Mouse (Mus musculus): ENCODE results near the gene Fam104a. TPM values are rescaled to one million over a fixed set of nuclear protein-coding genes. Genes with fewer than 3 reads are reported as not detected.

Gene Fam104a
- total RNA-seq, 4 experiments from 2014 or later, result 26.8 to 28.6 (median 27.6) TPM

- DNase-seq (ENCODE audit: low spot score in 2 of 2), result no peak
Measured at GRCm38 (mm10) chr11:113632303-113632702, 51.7 kb downstream of the Fam104a start.

GRCm38 (mm10) chr11:113631862-113632261 lies 52.1 kb downstream of the Fam104a start:
- no peak for DNase-seq (ENCODE audit: low spot score in 2 of 2)

- DNase-seq (ENCODE audit: low spot score in 2 of 2), result no peak
Measured at GRCm38 (mm10) chr11:113631302-113631701, 52.7 kb downstream of the Fam104a start.

GRCm38 (mm10) chr11:113630642-113631041 lies 53.3 kb downstream of the Fam104a start:
- no peak for DNase-seq (ENCODE audit: low spot score in 2 of 2)

- DNase-seq (ENCODE audit: low spot score in 2 of 2), result no peak
Measured at GRCm38 (mm10) chr11:113627785-113628184, 56.2 kb downstream of the Fam104a start.

- no peak for DNase-seq (ENCODE audit: low spot score in 2 of 2)
Measured at GRCm38 (mm10) chr11:113625437-113625836, 58.5 kb downstream of the Fam104a start.

GRCm38 (mm10) chr11:113622028-113622427 lies 61.9 kb downstream of the Fam104a start:
- no peak for DNase-seq (ENCODE audit: low spot score in 2 of 2)

- DNase-seq (ENCODE audit: low spot score in 2 of 2), result no peak
Measured at GRCm38 (mm10) chr11:113621001-113621400, 63.0 kb downstream of the Fam104a start.

GRCm38 (mm10) chr11:113619420-113620080 lies 64.4 kb downstream of the Fam104a start:
- DNase-seq (ENCODE audit: low spot score in 2 of 2), result no peak

- DNase-seq (ENCODE audit: low spot score in 2 of 2), result peak; percentile 44 to 63
Measured at GRCm38 (mm10) chr11:113618672-113619419, 65.1 kb downstream of the Fam104a start, which contains the start of gene Sstr2. Sstr2 (plus strand) TSS chr11:113619342.

GRCm38 (mm10) chr11:113618303-113618671 lies 65.7 kb downstream of the Fam104a start:
- no peak for DNase-seq (ENCODE audit: low spot score in 2 of 2)

GRCm38 (mm10) chr11:113617132-113617911 lies 66.6 kb downstream of the Fam104a start:
- DNase-seq (ENCODE audit: low spot score in 2 of 2), result peak; percentile 45 to 72

GRCm38 (mm10) chr11:113614476-113614875 lies 69.5 kb downstream of the Fam104a start:
- no peak for DNase-seq (ENCODE audit: low spot score in 2 of 2)

- peak in 1 of 2 experiments; percentile 47 for DNase-seq (ENCODE audit: low spot score in 2 of 2)
Measured at GRCm38 (mm10) chr11:113611664-113612611, 72.0 kb downstream of the Fam104a start.

Other genes starting within 250 kb of the Fam104a start
- 10 to 100 TPM; 17.5 to 20.8 (median 19.0) TPM for gene Sstr2, start 64.8 kb downstream of the Fam104a start, total RNA-seq (2022)
- gene Cog1, start 35.0 kb downstream of the Fam104a start, total RNA-seq (2022), result 10 to 100 TPM; 48.6 to 61.6 (median 57.1) TPM
- 10 to 100 TPM; 20.2 to 24.3 (median 23.4) TPM for gene Slc39a11, start 34.1 kb downstream of the Fam104a start, total RNA-seq (2022)
- 10 to 100 TPM; 14.1 to 17.1 (median 15.7) TPM for gene D11Wsu47e, start 257 bp upstream of the Fam104a start, total RNA-seq (2022)
- gene Cpsf4l, start 25.9 kb upstream of the Fam104a start, total RNA-seq (2022), result under 1 TPM in 1 of 4 experiments, not detected in 3; 0.68 TPM
- gene Cdc42ep4, start 67.7 kb upstream of the Fam104a start, total RNA-seq (2022), result 10 to 100 TPM; 32.4 to 41.1 (median 37.3) TPM